Mouse (Mus musculus) naive thymus-derived CD4-positive, alpha-beta T cell, adult 5 months (primary cell): ENCODE measurements around the gene Mroh8. TPM values are rescaled to one million over a fixed set of nuclear protein-coding genes. Genes with fewer than 3 reads are reported as not detected.

Experiments used
- polyA plus RNA-seq: library from polyadenylated mRNA; unstranded; fragments of 100-300 nt; shearing (Covaris generic); gene quantifications from one replicate; pipeline ENCODE4 v1.2.1, GENCODE M21; 2017

Mroh8 gene
- 0.56 TPM for polyA plus RNA-seq

GRCm38 (mm10) chr2:157279416-157279800 is at the start of gene Mroh8:
TSS of gene Mroh8 (minus strand) at chr2:157279549.

GRCm38 (mm10) chr2:157278717-157279415 is 483 bp downstream of the Mroh8 start, which contains the start of gene Rpn2:
TSS of gene Rpn2 (plus strand) at chr2:157279017.

GRCm38 (mm10) chr2:157204366-157205218 is 74.8 kb downstream of the Mroh8 start, which contains the start of gene Rbl1:
TSS of gene Rbl1 (minus strand) at chr2:157204534.

Other genes with a start within 250 kb of the Mroh8 start
- not detected for gene Soga1, start 200.3 kb downstream of the Mroh8 start, polyA plus RNA-seq
- gene Tldc2, start 192.5 kb downstream of the Mroh8 start, polyA plus RNA-seq, result not detected
- 404 TPM for gene Samhd1, start 144.3 kb downstream of the Mroh8 start, polyA plus RNA-seq
- gene Rbl1, start 75.0 kb downstream of the Mroh8 start, polyA plus RNA-seq, result 35.3 TPM
- gene Rpn2, start 532 bp downstream of the Mroh8 start, polyA plus RNA-seq, result 169 TPM
- not detected for gene Ghrh, start 68.0 kb upstream of the Mroh8 start, polyA plus RNA-seq
- 27.5 TPM for gene Manbal, start 88.0 kb upstream of the Mroh8 start, polyA plus RNA-seq
- gene Src, start 138.9 kb upstream of the Mroh8 start, polyA plus RNA-seq, result 0.15 TPM